Mouse (Mus musculus) layer of hippocampus, adult 2 months (tissue): ENCODE data around the gene Pld4. TPM values are rescaled to one million over a fixed set of nuclear protein-coding genes. Genes with fewer than 3 reads are reported as not detected.

Source experiments
- DNase-seq, 2 experiments: peaks; one replicate each; pipeline ENCODE4 v3.0.0; 2022; ENCODE audit warnings: low spot score in 2 of 2
- H3K27ac ChIP-seq: fragments of 200-600 bp; 2 replicates; pipeline ENCODE4 v1.8.1; 2022
- H3K4me3 ChIP-seq: fragments of 200-600 bp; 2 replicates; pipeline ENCODE4 v1.8.1; 2022; ENCODE audit warnings: mild to moderate bottlenecking
- CTCF ChIP-seq: fragments of 200-600 bp; conservative IDR thresholded peaks from 2 replicates; pipeline ENCODE4 v1.8.1; 2022; ENCODE audit warnings: antibody characterized with exemption, mild to moderate bottlenecking, moderate library complexity
- total RNA-seq, 2 experiments: library from RNA; stranded (reverse); gene quantifications; 2 replicates each; pipeline ENCODE4 v1.2.3; 2021

Pld4 gene
- total RNA-seq, 2 experiments from 2014 or later: 8.6 to 9.7 TPM

DNA sequence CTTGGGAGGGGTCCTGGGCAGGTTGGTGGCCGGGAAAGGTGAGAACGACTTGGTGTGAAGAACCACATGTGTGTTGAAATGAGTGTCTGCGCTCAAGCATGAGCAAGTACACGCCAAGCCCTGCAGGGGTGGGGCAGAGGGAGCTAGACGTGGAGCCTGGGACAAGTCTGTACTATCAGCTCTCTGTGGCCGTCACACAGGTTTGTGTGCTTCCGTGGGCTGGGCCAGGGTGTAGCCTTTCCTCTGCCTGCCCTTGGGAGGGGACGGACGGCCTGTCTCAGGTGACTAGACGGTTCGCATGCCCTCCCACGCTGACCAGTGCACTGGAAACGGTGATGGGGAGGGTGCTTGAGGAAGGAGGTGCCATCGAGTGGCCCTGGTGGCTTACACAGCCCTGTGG, 29.6 kb upstream of the Pld4 start:
- no peak for TF ChIP-seq CTCF
- no peak overlapping the region for H3K4me3 ChIP-seq
- no peak overlapping the region for H3K27ac ChIP-seq
- no peak for DNase-seq

DNA sequence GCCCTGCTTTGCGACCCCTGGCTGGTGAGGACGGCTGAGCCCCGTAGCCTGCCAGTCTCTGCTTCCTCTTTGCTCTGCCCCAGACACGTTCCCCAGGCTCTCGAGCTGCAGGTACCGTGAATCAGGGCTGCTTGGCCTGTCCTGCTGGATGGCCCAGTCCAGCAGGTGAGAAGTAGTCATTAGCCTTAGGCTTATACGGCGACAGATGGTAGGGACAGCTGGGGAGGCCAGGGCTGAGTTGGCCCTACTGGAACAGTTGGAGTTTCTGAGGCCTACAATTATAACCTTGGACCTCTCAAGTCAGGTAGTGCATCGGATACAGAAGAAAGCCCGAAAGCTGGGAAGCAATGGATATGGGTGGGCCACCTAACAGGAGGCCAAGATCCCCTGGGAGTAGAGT, 27.9 kb upstream of the Pld4 start:
- H3K4me3 ChIP-seq: no peak overlapping the region
- TF ChIP-seq CTCF: no peak
- no peak overlapping the region for H3K27ac ChIP-seq
- DNase-seq: no peak

DNA sequence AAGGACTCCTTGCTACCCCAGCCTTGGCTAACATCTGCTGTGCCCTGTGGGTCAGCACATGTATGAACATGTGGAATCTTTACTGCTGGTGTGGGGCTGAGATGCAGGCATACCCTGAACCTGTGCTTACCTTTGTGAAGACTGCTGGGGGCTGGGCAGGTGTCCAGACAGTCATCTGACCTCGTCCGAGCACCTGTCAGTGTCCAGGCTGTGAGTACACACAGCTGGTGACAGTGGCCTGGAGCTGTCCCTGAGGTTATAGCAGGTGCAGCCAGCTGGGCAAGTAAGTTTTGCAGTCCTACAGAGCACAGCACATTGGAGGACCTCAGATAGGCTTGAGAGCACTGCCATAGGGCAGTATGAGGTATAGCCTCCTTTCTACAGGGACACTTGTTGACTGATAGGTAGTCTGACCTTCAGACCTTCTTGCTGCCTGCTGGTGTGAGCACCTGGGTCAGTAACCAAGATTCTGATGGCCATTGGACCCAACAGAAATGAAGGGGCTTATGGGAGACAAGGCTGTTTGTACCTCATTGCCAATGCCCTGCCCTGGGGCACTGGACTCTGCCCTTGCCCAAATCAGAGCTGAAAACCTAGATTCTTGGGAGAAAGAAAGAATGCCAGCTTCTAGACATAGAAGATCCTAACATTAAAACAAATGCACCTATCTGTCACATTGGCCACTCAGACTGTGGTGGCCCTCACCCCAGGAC, 26.2 kb upstream of the Pld4 start:
- Histone ChIP-seq H3K4me3 (no peak overlapping the region), H3K27ac (no peak overlapping the region)
- DNase-seq: no peak
- TF ChIP-seq CTCF: no peak

DNA sequence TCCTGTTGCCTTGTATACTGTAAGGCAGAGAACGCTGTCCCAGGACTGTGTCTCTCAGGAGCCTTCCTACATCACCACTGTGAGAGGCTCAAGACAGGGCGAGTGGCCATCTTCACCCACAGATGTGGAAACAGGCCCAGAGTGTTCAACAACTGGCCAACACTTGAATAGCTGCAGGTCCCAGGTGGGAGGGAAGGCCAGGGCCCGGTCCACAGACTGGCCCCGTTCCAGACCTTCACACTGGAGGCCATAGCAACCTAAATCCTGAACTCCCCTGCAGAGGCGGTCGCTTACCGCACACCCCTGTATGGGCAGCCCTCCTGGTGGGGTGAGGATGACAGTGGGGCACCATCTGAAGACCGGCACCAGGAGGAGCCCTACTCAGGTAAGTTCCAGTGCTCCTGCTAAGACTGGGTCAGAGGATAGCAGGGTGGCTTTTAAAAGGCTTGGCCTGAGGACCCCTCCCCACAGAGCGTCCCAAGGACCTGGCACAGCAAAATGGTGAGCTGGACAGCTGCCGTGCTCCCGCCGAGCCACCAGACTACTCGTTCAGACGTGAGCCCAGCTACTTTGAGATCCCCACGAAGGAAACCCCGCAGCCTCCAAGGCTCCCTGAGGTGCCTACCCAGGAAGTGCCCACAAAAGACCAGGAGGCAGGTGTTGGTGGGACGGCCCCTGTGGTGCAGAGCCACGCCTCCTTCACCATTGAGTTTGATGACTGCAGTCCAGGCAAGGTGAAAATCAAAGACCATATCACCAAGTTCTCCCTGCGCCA, 25.4 kb upstream of the Pld4 start:
- no peak for DNase-seq
- TF ChIP-seq CTCF: no peak
- Histone ChIP-seq H3K4me3 (no peak overlapping the region), H3K27ac (no peak overlapping the region)

DNA sequence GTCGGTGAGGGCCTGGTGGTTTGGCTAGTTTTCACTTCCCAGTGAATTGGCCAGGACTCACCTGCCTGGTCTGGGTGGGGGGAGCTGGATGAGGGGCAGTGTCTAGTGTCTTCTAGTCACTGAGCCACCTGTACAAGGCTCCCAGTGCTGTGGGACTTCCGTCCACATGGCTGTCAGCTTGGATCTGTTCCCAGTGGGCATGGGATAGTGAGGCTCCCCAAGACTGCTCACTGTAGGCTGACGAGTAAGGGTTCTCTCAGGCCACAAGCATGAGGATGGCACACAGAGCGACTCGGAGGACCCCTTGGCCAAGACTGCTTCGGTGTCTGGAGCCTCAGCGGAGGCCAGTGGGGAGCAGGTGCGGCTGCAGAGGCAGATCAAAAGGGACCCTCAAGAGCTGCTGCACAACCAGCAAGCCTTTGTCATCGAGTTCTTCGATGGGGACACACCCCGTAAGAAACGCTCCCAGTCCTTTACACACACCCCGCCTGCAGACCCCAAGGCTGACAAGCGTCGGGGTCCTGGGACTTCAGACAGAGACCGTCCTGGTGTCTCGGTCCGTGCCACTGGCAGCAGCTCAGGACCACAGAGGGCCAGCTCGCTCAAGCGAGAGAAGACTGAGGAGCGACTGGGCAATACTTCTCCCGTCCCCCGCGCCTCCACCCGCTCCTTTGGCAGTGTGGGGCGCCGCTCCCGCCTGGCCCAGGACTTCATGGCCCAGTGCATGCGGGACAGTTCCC, 24.4 kb upstream of the Pld4 start:
- no peak overlapping the region for H3K4me3 ChIP-seq
- TF ChIP-seq CTCF: no peak
- DNase-seq: no peak
- H3K27ac ChIP-seq: no peak overlapping the region

DNA sequence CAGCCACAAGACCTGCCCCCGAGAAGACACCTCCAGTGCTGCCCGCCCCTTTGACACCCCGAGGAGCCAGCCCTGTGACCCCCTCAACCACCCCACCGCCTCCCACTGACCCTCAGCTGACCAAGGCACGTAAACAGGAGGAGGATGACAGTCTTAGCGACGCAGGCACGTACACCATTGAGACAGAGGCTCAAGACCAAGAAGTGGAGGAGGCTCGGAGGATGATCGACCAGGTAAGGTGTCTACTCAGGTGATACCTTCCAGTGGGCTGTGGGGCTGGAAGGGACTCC, 23.9 kb upstream of the Pld4 start:
- no peak for DNase-seq
- no peak for TF ChIP-seq CTCF
- H3K27ac ChIP-seq: no peak overlapping the region
- H3K4me3 ChIP-seq: no peak overlapping the region

DNA sequence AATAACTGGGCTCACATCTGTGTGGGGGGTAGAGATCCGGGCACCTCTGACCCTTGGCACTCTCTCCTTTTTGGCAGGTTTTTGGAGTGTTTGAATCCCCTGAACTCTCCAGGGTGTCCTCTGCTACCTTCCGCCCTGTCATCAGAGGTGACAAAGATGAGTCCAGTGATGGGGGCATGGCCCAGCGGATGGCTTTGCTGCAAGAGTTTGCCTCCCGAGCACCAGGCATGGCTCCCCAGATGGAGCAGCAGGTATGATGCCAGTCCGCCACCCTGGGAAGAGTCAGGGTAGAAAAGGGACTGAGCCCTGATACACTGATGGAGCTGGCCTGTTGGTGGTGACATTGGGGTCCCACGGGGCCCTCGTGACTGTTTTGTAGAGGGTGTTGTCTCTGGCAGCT, 23.4 kb upstream of the Pld4 start:
- no peak for TF ChIP-seq CTCF
- Histone ChIP-seq H3K27ac (no peak overlapping the region), H3K4me3 (no peak overlapping the region)
- no peak for DNase-seq

DNA sequence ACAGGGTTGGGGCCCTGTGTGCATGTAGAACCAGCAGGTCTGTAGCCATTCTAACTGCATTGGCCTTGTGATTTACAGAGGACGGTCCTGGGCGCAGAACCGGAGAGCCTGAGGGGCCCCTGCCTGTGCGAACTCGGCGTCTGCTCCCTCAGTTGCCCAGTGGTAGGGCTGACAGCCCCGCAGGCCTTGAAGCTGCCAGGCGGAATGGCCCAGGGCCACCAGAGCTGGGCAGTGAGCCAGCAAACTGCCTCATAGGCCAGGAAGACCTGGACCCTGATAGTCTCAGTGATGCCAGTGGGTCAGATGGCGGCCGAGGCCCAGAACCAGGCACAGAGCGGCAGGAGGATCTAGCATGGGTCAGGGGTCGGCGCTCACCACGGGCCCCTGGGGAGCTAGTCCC, 22.7 kb upstream of the Pld4 start:
- H3K27ac ChIP-seq: no peak overlapping the region
- no peak for TF ChIP-seq CTCF
- peak; percentile 57 to 61 for DNase-seq
- H3K4me3 ChIP-seq: no peak overlapping the region

DNA sequence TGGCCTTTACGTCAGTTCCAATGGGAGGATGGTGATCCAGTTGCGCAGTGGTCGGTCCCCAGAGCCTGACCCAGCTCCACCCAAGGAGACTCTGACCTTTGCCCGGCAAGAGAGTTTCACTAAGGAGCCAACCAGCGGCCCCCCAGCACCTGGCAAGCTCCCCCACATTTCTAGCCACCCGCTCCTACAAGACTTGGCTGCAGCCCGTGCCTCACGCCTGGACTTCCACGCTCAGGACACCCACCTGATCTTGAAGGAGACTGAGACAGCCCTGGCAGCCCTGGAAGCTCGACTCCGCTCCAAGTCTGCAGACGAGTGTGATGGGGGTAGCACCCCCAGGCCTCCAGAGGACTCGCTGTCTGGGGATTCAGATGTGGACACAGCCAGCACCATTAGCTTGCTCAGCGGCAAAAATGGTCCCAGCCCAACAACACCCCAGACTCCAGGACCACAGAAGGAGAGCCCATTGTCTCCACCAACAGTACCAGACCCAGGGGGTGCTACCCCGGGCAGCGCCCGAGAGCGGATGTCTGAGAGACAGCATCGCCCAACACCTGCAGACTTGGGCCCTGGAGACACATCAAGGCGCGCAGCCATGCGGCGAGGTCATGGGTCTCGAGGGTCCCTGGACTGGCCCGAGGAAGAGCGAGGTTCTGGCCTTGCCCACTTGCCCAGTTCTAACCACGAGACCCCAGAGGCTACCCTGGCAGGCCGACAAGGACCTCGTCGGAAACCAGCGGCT, 22.0 kb upstream of the Pld4 start:
- Histone ChIP-seq H3K4me3 (no peak overlapping the region), H3K27ac (no peak overlapping the region)
- TF ChIP-seq CTCF: no peak
- no peak for DNase-seq

DNA sequence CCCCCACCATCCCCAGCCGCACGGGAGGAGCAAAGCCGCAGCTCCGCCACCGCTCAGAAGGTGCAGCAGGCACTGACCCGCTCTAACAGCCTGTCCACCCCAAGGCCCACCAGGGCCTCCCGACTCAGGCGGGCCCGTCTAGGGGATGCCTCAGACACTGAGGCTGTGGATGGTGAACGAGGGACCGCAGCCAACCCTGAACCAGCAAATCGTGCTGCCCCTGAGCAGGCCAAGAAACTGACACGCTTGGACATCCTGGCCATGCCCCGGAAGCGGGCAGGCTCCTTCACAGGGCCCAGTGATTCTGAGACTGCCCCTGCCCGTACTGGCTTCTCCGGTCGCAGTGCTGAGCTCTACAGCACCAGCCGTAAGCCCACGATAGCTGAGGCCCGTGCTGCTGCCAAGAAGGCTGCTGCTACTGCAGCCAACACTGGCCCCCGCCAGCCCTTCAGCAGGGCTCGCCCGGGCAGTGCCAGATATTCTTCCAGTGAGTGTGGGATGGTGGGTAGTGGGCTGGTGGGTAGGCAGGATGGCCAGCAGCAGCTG, 21.4 kb upstream of the Pld4 start:
- no peak for TF ChIP-seq CTCF
- DNase-seq: no peak
- Histone ChIP-seq H3K4me3 (no peak overlapping the region), H3K27ac (peak overlapping the region; percentile 23; the same call in 1 of the 2 replicates)

DNA sequence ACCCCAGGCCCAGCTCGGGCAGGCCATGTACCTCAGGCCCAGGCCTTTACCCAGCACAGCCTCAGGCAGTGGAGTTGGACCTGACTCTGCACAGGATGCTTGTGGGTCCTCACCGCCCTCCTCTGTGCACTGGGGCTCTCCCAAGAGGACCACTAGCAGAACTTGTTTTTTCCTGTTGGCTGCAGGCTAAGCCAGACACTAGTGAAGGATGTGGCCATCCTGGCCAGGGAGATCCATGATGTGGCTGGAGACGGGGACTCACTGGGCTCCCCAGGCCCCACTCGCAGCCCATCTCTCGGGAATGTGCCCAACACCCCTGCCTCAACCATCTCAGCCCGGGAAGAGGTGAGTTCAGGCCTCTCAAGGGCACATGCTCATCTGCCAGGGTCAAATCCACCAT, 17.7 kb upstream of the Pld4 start:
- no peak for TF ChIP-seq CTCF
- H3K27ac ChIP-seq: peak overlapping the region; percentile 71
- no peak overlapping the region for H3K4me3 ChIP-seq
- DNase-seq: no peak

DNA sequence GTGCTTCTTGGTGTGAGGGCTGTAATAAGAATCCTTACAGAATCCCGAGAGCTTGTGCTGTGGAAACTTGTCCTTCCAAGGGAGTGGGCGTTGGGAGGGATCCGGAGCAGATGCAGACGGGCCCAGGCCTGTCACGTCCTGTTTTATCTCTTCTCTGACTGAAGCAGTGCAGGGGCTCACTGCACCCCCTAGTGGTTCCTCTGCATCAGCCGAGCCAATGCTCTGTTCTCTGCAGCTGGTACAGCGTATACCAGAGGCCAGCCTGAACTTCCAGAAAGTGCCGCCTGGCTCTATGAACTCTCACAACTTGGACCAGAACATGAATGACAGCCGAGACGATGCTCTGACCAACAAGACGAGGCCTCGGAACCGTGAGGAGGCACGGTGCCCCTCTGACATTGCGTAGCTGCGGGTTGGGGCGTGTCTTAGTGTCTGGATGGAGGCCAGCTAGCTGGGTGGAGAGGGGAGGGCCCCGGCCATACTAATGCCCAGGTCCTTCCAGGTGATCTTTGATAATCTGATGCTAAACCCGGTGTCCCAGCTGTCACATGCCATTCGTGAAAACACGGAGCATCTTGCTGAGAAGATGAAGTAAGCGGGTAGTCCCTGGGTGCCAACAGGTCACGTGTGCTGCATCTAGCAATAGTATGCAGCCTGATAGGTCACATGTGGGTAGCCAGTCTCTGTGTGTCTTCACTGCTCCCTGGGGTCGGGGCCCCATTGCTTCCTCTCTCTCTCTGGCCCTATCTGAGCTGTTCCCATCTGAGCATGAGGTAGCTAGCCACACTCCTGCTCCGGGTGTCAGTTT, 17.1 kb upstream of the Pld4 start:
- peak overlapping the region; percentile 71 for H3K27ac ChIP-seq
- peak; percentile 79 to 89 for DNase-seq
- TF ChIP-seq CTCF: peak; percentile 97
- H3K4me3 ChIP-seq: no peak overlapping the region
